Mouse (Mus musculus): ENCODE data around the gene Spag5. TPM values are rescaled to one million over a fixed set of nuclear protein-coding genes. Genes with fewer than 3 reads are reported as not detected.

The Spag5 gene
- polyA plus RNA-seq, 1 experiment, result 68.8 TPM

- Histone ChIP-seq H3K36me3 (ENCODE audit: control insufficient read depth, insufficient read depth, low read length, poor library complexity, severe bottlenecking) (no peaks in the 10 kb centered on the region), H3K4me1 (ENCODE audit: control insufficient read depth, insufficient read depth, low read length) (no peaks in the 10 kb centered on the region), H3K27ac (ENCODE audit: insufficient read depth, low read length) (peak overlapping the region; percentile 1; the same call in 1 of the 2 replicates), H3K9me3 (replicated peaks; ENCODE audit: control insufficient read depth, insufficient read depth, low read length, poor library complexity, severe bottlenecking) (no peaks in the 10 kb centered on the region), H3K4me3 (ENCODE audit: low read depth, low read length) (peak overlapping the region; percentile 65), H3K9ac (ENCODE audit: low read depth, poor library complexity, severe bottlenecking) (peak overlapping the region; percentile 41), H3K27me3 (ENCODE audit: control insufficient read depth, insufficient read depth, low read length, poor library complexity, severe bottlenecking) (no peaks in the 10 kb centered on the region)
- TF ChIP-seq POLR2A (IDR thresholded peaks at IDR 0.05; ENCODE audit: insufficient read depth, low read length), result peak; percentile 68
- TF ChIP-seq CTCF (IDR thresholded peaks at IDR 0.05; ENCODE audit: low read depth, low read length), result peak; percentile 81
- TF ChIP-seq EP300 (IDR thresholded peaks at IDR 0.05; ENCODE audit: insufficient read depth, low read depth, low read length), result no peak
Observed at GRCm38 (mm10) chr11:78360125-78360788, 58.9 kb downstream of the Spag5 start.

- Histone ChIP-seq H3K4me3 (ENCODE audit: low read depth, low read length) (no peak overlapping the region), H3K36me3 (ENCODE audit: control insufficient read depth, insufficient read depth, low read length, poor library complexity, severe bottlenecking) (no peaks in the 10 kb centered on the region), H3K27me3 (ENCODE audit: control insufficient read depth, insufficient read depth, low read length, poor library complexity, severe bottlenecking) (no peaks in the 10 kb centered on the region), H3K27ac (ENCODE audit: insufficient read depth, low read length) (no peak overlapping the region), H3K4me1 (ENCODE audit: control insufficient read depth, insufficient read depth, low read length) (no peaks in the 10 kb centered on the region), H3K9me3 (replicated peaks; ENCODE audit: control insufficient read depth, insufficient read depth, low read length, poor library complexity, severe bottlenecking) (no peaks in the 10 kb centered on the region), H3K9ac (ENCODE audit: low read depth, poor library complexity, severe bottlenecking) (no peak overlapping the region)
- TF ChIP-seq EP300 (IDR thresholded peaks at IDR 0.05; ENCODE audit: insufficient read depth, low read depth, low read length) (no peak), POLR2A (IDR thresholded peaks at IDR 0.05; ENCODE audit: insufficient read depth, low read length) (no peak), CTCF (IDR thresholded peaks at IDR 0.05; ENCODE audit: low read depth, low read length) (no peak)
Observed at GRCm38 (mm10) chr11:78360789-78361131, 59.4 kb downstream of the Spag5 start.

GRCm38 (mm10) chr11:78363309-78364007 is 62.1 kb downstream of the Spag5 start:
- Histone ChIP-seq H3K9ac (ENCODE audit: low read depth, poor library complexity, severe bottlenecking) (no peak overlapping the region), H3K9me3 (replicated peaks; ENCODE audit: control insufficient read depth, insufficient read depth, low read length, poor library complexity, severe bottlenecking) (no peaks in the 10 kb centered on the region), H3K36me3 (ENCODE audit: control insufficient read depth, insufficient read depth, low read length, poor library complexity, severe bottlenecking) (no peaks in the 10 kb centered on the region), H3K4me1 (ENCODE audit: control insufficient read depth, insufficient read depth, low read length) (no peaks in the 10 kb centered on the region), H3K4me3 (ENCODE audit: low read depth, low read length) (no peak overlapping the region), H3K27me3 (ENCODE audit: control insufficient read depth, insufficient read depth, low read length, poor library complexity, severe bottlenecking) (no peaks in the 10 kb centered on the region), H3K27ac (ENCODE audit: insufficient read depth, low read length) (no peak overlapping the region)
- TF ChIP-seq CTCF (IDR thresholded peaks at IDR 0.05; ENCODE audit: low read depth, low read length) (no peak), POLR2A (IDR thresholded peaks at IDR 0.05; ENCODE audit: insufficient read depth, low read length) (no peak), EP300 (IDR thresholded peaks at IDR 0.05; ENCODE audit: insufficient read depth, low read depth, low read length) (no peak)

- TF ChIP-seq POLR2A (IDR thresholded peaks at IDR 0.05; ENCODE audit: insufficient read depth, low read length), result no peak
- no peak for TF ChIP-seq EP300 (IDR thresholded peaks at IDR 0.05; ENCODE audit: insufficient read depth, low read depth, low read length)
- no peak for TF ChIP-seq CTCF (IDR thresholded peaks at IDR 0.05; ENCODE audit: low read depth, low read length)
- no peak overlapping the region for H3K4me3 ChIP-seq (ENCODE audit: low read depth, low read length)
Observed at GRCm38 (mm10) chr11:78364103-78364502, 62.8 kb downstream of the Spag5 start.

GRCm38 (mm10) chr11:78367456-78368225 is 66.3 kb downstream of the Spag5 start:
- Histone ChIP-seq H3K9me3 (replicated peaks; ENCODE audit: control insufficient read depth, insufficient read depth, low read length, poor library complexity, severe bottlenecking) (no peaks in the 10 kb centered on the region), H3K4me3 (ENCODE audit: low read depth, low read length) (no peak overlapping the region), H3K27ac (ENCODE audit: insufficient read depth, low read length) (no peak overlapping the region), H3K9ac (ENCODE audit: low read depth, poor library complexity, severe bottlenecking) (no peak overlapping the region), H3K27me3 (ENCODE audit: control insufficient read depth, insufficient read depth, low read length, poor library complexity, severe bottlenecking) (no peaks in the 10 kb centered on the region), H3K4me1 (ENCODE audit: control insufficient read depth, insufficient read depth, low read length) (peaks cover 8% of the 10 kb centered on the region), H3K36me3 (ENCODE audit: control insufficient read depth, insufficient read depth, low read length, poor library complexity, severe bottlenecking) (no peaks in the 10 kb centered on the region)
- TF ChIP-seq EP300 (IDR thresholded peaks at IDR 0.05; ENCODE audit: insufficient read depth, low read depth, low read length) (no peak), POLR2A (IDR thresholded peaks at IDR 0.05; ENCODE audit: insufficient read depth, low read length) (no peak), CTCF (IDR thresholded peaks at IDR 0.05; ENCODE audit: low read depth, low read length) (no peak)

More at GRCm38 (mm10) chr11:78364103-78364502, 62.8 kb downstream of the Spag5 start:
- Histone ChIP-seq H3K27ac (ENCODE audit: insufficient read depth, low read length) (no peak overlapping the region), H3K27me3 (ENCODE audit: control insufficient read depth, insufficient read depth, low read length, poor library complexity, severe bottlenecking) (no peaks in the 10 kb centered on the region), H3K4me1 (ENCODE audit: control insufficient read depth, insufficient read depth, low read length) (no peaks in the 10 kb centered on the region), H3K9me3 (replicated peaks; ENCODE audit: control insufficient read depth, insufficient read depth, low read length, poor library complexity, severe bottlenecking) (no peaks in the 10 kb centered on the region), H3K9ac (ENCODE audit: low read depth, poor library complexity, severe bottlenecking) (no peak overlapping the region), H3K36me3 (ENCODE audit: control insufficient read depth, insufficient read depth, low read length, poor library complexity, severe bottlenecking) (no peaks in the 10 kb centered on the region)

All from ES-Bruce4 (cell line).